Mouse (Mus musculus) myocyte (in vitro differentiated cells): Measurements from ENCODE around the gene Pold3. TPM values are rescaled to one million over a fixed set of nuclear protein-coding genes. Genes with fewer than 3 reads are reported as not detected.
A peak's percentile ranks its signal among the peaks of the same experiment; 100 is the strongest.

Source experiments
- H3K27me3 ChIP-seq: one replicate; pipeline ENCODE4 v1.6.1; 2011; ENCODE audit not compliant: control insufficient read depth, insufficient read depth, insufficient read length
- H3K36me3 ChIP-seq: one replicate; pipeline ENCODE4 v1.6.1; 2011; ENCODE audit not compliant: control insufficient read depth, insufficient read depth
- H3K4me2 ChIP-seq: one replicate; pipeline ENCODE4 v1.6.1; 2011; ENCODE audit warnings: low read depth, control low read depth
- H3K4me3 ChIP-seq: one replicate; pipeline ENCODE4 v1.5.1; 2011; ENCODE audit warnings: mild to moderate bottlenecking, control low read depth, moderate library complexity
- H3K79me2 ChIP-seq: one replicate; pipeline ENCODE4 v1.6.1; 2011; ENCODE audit not compliant: control insufficient read depth, insufficient read depth
- H3ac ChIP-seq: one replicate; pipeline ENCODE4 v1.6.1; 2011; ENCODE audit not compliant: control insufficient read depth, insufficient read length
- CEBPB ChIP-seq: IDR thresholded peaks from 2 replicates; pipeline ENCODE4 v1.6.1; 2011; ENCODE audit warnings: mild to moderate bottlenecking, moderate library complexity; ENCODE audit not compliant: poor library complexity, insufficient read depth, severe bottlenecking
- E2F4 ChIP-seq: IDR thresholded peaks from one replicate; pipeline ENCODE4 v1.6.1; 2011; ENCODE audit warnings: mild to moderate bottlenecking, control low read depth, moderate library complexity; ENCODE audit not compliant: insufficient read depth
- MAX ChIP-seq: IDR thresholded peaks from one replicate; pipeline ENCODE4 v1.6.1; 2011; ENCODE audit warnings: low read depth, mild to moderate bottlenecking, control low read depth
- MYOD1 ChIP-seq, 3 experiments: IDR thresholded peaks; one replicate each; pipeline ENCODE4 v1.6.1; 2011; ENCODE audit warnings: control low read depth in 2 of 3, low read depth in 2 of 3, mild to moderate bottlenecking in 2 of 3, moderate library complexity in 1 of 3; ENCODE audit not compliant: insufficient read length in 2 of 3, control insufficient read depth in 1 of 3
- MYOG ChIP-seq, 3 experiments: IDR thresholded peaks; one replicate each; pipeline ENCODE4 v1.6.1; 2011; ENCODE audit warnings: control low read depth in 2 of 3, low read depth in 2 of 3, mild to moderate bottlenecking in 2 of 3; ENCODE audit not compliant: insufficient read length in 2 of 3, control insufficient read depth in 1 of 3, insufficient read depth in 1 of 3
- POLR2A ChIP-seq: IDR thresholded peaks from one replicate; pipeline ENCODE4 v1.6.1; 2011; ENCODE audit warnings: low read depth, mild to moderate bottlenecking, control low read depth, moderate library complexity; ENCODE audit not compliant: insufficient read length
- POLR2AphosphoS2 ChIP-seq: IDR thresholded peaks from one replicate; pipeline ENCODE4 v1.6.1; 2011; ENCODE audit warnings: low read depth, control low read depth; ENCODE audit not compliant: insufficient read length
- REST ChIP-seq: IDR thresholded peaks from one replicate; pipeline ENCODE4 v1.6.1; 2011; ENCODE audit warnings: mild to moderate bottlenecking, control low read depth, moderate library complexity; ENCODE audit not compliant: insufficient read depth, insufficient read length
- SRF ChIP-seq: IDR thresholded peaks from one replicate; pipeline ENCODE4 v1.6.1; 2011; ENCODE audit warnings: low read depth; ENCODE audit not compliant: control insufficient read depth, insufficient read length
- TCF12 ChIP-seq: IDR thresholded peaks from one replicate; pipeline ENCODE4 v1.6.1; 2011; ENCODE audit warnings: mild to moderate bottlenecking, control low read depth; ENCODE audit not compliant: poor library complexity, insufficient read depth, severe bottlenecking
- TCF3 ChIP-seq: IDR thresholded peaks from one replicate; pipeline ENCODE4 v1.6.1; 2011; ENCODE audit warnings: low read depth, control low read depth; ENCODE audit not compliant: insufficient read length
- USF1 ChIP-seq: IDR thresholded peaks from one replicate; pipeline ENCODE4 v1.6.1; 2011; ENCODE audit warnings: low read depth, mild to moderate bottlenecking, control low read depth, moderate library complexity
- polyA plus RNA-seq: library from polyadenylated mRNA; unstranded; fragments of >200 nt; fragmentation: generic; extraction: Trizol; gene quantifications from one replicate; pipeline ENCODE4 v1.2.1, GENCODE M21; 2012; ENCODE audit warnings: missing spikeins

Gene Pold3
- polyA plus RNA-seq, 1 experiment, result 7.4 TPM

DNA sequence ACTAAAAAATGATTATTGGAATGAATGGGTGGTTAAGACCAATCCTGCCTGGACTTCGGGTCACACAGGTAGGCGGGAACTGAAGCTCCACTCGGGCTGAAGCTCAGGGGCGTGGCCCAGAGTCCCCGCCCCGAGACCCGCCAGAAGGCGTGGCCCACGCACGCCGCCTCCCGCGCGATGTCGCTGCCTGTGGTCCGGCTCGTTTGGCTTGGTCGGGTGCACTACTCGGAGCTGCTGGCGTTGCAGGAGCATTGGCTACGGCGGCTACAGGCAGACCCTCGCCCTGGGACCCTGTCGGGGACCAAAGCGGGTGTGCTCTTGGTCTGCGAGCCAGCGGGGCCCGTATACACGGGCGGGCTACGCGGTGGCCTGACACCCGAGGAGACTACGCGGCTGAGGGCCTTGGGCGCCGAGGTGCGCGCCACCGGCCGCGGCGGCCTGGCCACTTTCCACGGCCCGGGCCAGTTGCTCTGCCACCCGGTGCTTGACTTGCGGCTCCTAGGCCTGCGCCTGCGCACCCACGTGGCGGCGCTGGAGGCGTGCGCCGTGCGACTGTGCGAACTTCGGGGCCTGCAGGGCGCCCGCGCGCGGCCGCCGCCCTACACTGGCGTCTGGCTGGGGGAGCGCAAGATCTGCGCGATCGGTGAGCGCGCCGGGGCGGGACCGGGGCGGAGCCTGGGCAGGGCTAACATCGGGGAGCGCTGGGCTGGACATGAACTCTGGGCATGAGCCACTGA is 37.9 kb upstream of the Pold3 start, which contains the start of gene Lipt2:
TSS of gene Lipt2 (plus strand) at position 173 of the 737 bp plus-strand sequence.
- no peak for TF ChIP-seq CEBPB
- peak; percentile 12 for TF ChIP-seq USF1
- TF ChIP-seq TCF3, result no peak
- peak; percentile 77 for TF ChIP-seq POLR2A
- no peak for TF ChIP-seq MAX
- peak in 2 of 3 experiments; percentile 72 to 79 for TF ChIP-seq MYOD1 (IDR thresholded peaks at IDR 0.05; ENCODE audit: control insufficient read depth in 1 of 3, insufficient read length in 2 of 3, low read depth in 2 of 3)
- TF ChIP-seq MYOG (IDR thresholded peaks at IDR 0.05; ENCODE audit: control insufficient read depth in 1 of 3, insufficient read depth in 1 of 3, insufficient read length in 2 of 3, low read depth in 2 of 3), result peak; percentile 26 to 88 (median 82)
- no peak for TF ChIP-seq REST
- TF ChIP-seq SRF, result no peak
- TF ChIP-seq TCF12, result no peak
- TF ChIP-seq POLR2AphosphoS2, result peak; percentile 70
- TF ChIP-seq E2F4, result no peak

DNA sequence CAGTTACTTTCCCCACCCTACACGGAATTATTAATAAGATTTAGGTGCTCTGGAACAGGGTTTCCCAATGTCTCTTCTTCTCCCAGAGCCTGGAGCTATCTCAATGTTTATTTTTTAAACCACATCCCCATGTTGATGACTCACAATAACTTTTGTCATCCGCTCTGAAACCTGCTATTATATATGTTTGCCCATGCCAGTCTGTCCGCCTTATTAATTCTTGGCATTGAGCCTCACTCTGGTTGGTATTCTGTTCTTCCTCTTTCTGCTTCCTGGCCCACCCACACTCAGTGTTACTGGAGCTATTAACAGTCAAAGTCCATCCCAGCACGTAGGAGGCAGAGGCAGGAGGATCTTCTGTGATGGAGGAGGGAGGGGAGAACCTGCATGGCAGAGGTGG is 36.3 kb upstream of the Pold3 start:
- no peak overlapping the region for H3K4me2 ChIP-seq
- no peak for TF ChIP-seq CEBPB
- TF ChIP-seq TCF12, result no peak
- TF ChIP-seq MAX, result no peak
- no peak for TF ChIP-seq SRF
- no peak for TF ChIP-seq POLR2A
- no peak overlapping the region for H3K4me3 ChIP-seq
- no peaks in the 10 kb centered on the region for H3K27me3 ChIP-seq
- no peaks in the 10 kb centered on the region for H3K36me3 ChIP-seq
- H3ac ChIP-seq, result no peak overlapping the region
- H3K79me2 ChIP-seq, result no peaks in the 10 kb centered on the region

More for the DNA sequence above, 37.9 kb upstream of the Pold3 start, which contains the start of gene Lipt2:
- H3K27me3 ChIP-seq, result no peaks in the 10 kb centered on the region
- no peaks in the 10 kb centered on the region for H3K79me2 ChIP-seq
- no peaks in the 10 kb centered on the region for H3K36me3 ChIP-seq
- H3K4me2 ChIP-seq, result peak within 1 kb of the TSS; percentile 86
- peak within 1 kb of the TSS; percentile 32 for H3K4me3 ChIP-seq
- H3ac ChIP-seq, result peak within 1 kb of the TSS; percentile 51

DNA sequence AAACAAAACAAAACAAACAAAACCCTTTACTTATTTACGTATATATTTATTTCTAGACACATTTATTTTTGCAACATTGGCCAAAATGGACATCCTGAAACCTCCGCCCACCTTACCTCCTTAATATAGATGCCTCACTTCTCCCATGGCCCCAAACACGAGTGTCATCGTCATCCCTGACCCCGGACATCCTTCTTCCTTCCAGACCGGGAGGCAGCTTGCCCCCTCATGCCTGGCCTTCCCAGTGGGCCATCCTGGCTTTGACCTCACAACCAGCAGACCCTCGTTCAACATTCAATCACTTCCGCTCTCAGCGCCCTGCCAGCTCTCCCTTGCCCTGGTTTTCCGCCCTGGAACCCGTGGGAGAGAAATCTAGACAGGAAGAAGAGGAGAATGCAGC is 29.3 kb upstream of the Pold3 start:
- H3K27me3 ChIP-seq, result no peaks in the 10 kb centered on the region
- H3K4me2 ChIP-seq, result no peak overlapping the region
- no peaks in the 10 kb centered on the region for H3K79me2 ChIP-seq
- no peak for TF ChIP-seq SRF
- no peak for TF ChIP-seq USF1
- TF ChIP-seq POLR2AphosphoS2, result no peak
- no peak for TF ChIP-seq MAX
- TF ChIP-seq REST, result no peak
- no peak for TF ChIP-seq TCF12
- TF ChIP-seq MYOD1 (IDR thresholded peaks at IDR 0.05; ENCODE audit: control insufficient read depth in 1 of 3, insufficient read length in 2 of 3, low read depth in 2 of 3), result no peak
- TF ChIP-seq CEBPB, result no peak
- TF ChIP-seq POLR2A, result no peak
- TF ChIP-seq TCF3, result no peak
- TF ChIP-seq E2F4, result no peak
- no peak for TF ChIP-seq MYOG (IDR thresholded peaks at IDR 0.05; ENCODE audit: control insufficient read depth in 1 of 3, insufficient read depth in 1 of 3, insufficient read length in 2 of 3, low read depth in 2 of 3)
- H3K4me3 ChIP-seq, result no peak overlapping the region
- H3K36me3 ChIP-seq, result no peaks in the 10 kb centered on the region
- H3ac ChIP-seq, result no peak overlapping the region

GRCm38 (mm10) chr7:100150086-100150485 is 28.7 kb upstream of the Pold3 start:
- H3ac ChIP-seq, result no peak overlapping the region
- TF ChIP-seq MAX (no peak), USF1 (no peak), E2F4 (no peak)
- H3K27me3 ChIP-seq, result no peaks in the 10 kb centered on the region
- no peak overlapping the region for H3K4me2 ChIP-seq
- no peaks in the 10 kb centered on the region for H3K79me2 ChIP-seq
- no peak overlapping the region for H3K4me3 ChIP-seq
- H3K36me3 ChIP-seq, result no peaks in the 10 kb centered on the region

DNA sequence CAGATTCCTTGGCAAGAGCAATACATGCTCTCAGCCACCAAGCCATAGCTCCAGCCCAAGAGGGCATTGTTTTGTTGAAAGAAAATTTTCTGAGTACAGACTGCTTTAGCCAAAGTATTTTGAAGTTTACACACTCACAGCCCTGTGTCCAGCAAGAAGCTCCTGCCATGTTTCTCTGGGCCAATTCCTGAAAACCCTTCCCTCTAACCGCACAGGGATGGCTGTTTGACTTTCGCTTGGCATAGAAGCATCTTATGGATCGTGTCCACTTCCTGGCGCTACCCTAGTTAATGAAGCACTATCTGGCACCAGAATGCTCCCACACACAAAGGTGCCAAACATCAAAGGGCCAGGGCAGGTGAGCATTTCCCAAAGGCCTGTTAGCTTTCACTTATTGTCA is 27.2 kb upstream of the Pold3 start:
- no peak for TF ChIP-seq MYOD1 (IDR thresholded peaks at IDR 0.05; ENCODE audit: control insufficient read depth in 1 of 3, insufficient read length in 2 of 3, low read depth in 2 of 3)
- no peak for TF ChIP-seq E2F4
- TF ChIP-seq USF1, result no peak
- TF ChIP-seq TCF12, result no peak
- no peak for TF ChIP-seq POLR2AphosphoS2
- no peak for TF ChIP-seq MYOG (IDR thresholded peaks at IDR 0.05; ENCODE audit: control insufficient read depth in 1 of 3, insufficient read depth in 1 of 3, insufficient read length in 2 of 3, low read depth in 2 of 3)
- TF ChIP-seq CEBPB, result no peak
- TF ChIP-seq SRF, result no peak
- TF ChIP-seq POLR2A, result no peak
- no peak for TF ChIP-seq REST
- no peak for TF ChIP-seq MAX
- no peak for TF ChIP-seq TCF3
- Histone ChIP-seq H3K36me3 (no peaks in the 10 kb centered on the region), H3K4me2 (no peak overlapping the region)

More for the DNA sequence above, 27.2 kb upstream of the Pold3 start:
- Histone ChIP-seq H3K27me3 (no peaks in the 10 kb centered on the region), H3K79me2 (no peaks in the 10 kb centered on the region), H3ac (no peak overlapping the region), H3K4me3 (no peak overlapping the region)
